Mouse (Mus musculus) splenic B cell, adult 2 months (primary cell): ENCODE data around the gene Spef1.

Experiments used
- DNase-seq: peaks from one replicate; pipeline ENCODE4 v3.0.0-alpha.2; 2011; ENCODE audit warnings: low read depth, low spot score
- H3K27me3 ChIP-seq: 2 replicates; pipeline ENCODE4 v1.6.1; 2012; ENCODE audit warnings: mild to moderate bottlenecking, low read length, moderate library complexity, mixed read lengths; ENCODE audit not compliant: control insufficient read depth, poor library complexity, insufficient read depth, severe bottlenecking
- H3K36me3 ChIP-seq: 2 replicates; pipeline ENCODE4 v1.6.1; 2012; ENCODE audit warnings: mild to moderate bottlenecking, low read length, moderate library complexity, mixed read lengths; ENCODE audit not compliant: control insufficient read depth, poor library complexity, insufficient read depth, severe bottlenecking

Gene Spef1

DNA sequence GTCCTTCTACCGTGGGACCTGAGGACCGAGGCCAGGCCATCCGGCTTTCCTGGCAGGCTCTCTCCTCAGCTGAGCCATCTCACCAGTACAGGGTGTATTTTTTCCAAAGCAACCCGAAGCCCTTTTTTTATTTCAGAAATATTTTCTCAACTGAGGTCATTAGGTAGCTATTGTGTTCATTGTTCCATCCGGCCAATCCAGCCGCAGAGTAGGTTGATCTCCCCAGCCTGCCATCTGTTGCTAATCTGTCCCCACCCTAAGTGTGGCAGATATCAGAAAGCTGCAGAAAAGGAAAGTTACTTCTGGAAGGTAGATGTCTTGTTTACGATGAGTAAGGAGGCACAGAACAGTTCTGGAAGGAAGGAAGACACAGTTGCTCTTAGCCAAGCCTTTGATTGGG lies 26.7 kb upstream of the Spef1 start:
- Histone ChIP-seq H3K27me3 (no peaks in the 10 kb centered on the region), H3K36me3 (peaks cover 1% of the 10 kb centered on the region; the same call in 1 of the 2 replicates)
- no peak for DNase-seq

DNA sequence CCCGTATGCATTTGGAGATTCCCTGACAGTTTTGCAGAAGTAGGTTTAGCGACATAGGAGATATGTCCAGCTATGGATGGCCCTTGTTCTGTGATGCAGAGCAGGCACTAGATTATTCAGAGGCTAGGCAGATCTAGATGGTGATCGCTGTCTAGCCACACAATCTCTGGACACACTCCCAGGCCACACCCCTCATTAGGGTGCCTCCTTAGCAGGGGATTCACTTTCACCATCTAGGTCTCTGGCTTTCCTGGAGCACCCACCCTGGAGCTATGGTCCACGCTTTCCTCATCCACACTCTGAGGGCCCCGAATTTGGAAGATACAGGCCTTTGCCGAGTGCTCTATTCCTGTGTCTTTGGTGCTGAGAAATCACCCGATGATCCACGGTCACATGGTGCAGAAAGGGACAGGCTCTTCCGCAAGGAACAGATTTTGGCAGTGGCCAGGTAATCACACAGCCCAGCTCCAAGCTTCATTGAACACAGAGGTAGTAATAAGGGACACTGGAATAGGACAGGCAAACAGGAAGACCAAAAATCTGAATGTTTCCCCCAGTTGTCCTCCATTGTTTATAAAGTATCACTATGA lies 24.0 kb upstream of the Spef1 start:
- H3K36me3 ChIP-seq, result peaks cover 1% of the 10 kb centered on the region; the same call in 1 of the 2 replicates
- no peak for DNase-seq
- no peaks in the 10 kb centered on the region for H3K27me3 ChIP-seq

GRCm38 (mm10) chr2:131209969-131210792 lies 23.1 kb upstream of the Spef1 start:
- peaks cover 1% of the 10 kb centered on the region; the same call in 1 of the 2 replicates for H3K36me3 ChIP-seq
- DNase-seq, result peak; percentile 95

DNA sequence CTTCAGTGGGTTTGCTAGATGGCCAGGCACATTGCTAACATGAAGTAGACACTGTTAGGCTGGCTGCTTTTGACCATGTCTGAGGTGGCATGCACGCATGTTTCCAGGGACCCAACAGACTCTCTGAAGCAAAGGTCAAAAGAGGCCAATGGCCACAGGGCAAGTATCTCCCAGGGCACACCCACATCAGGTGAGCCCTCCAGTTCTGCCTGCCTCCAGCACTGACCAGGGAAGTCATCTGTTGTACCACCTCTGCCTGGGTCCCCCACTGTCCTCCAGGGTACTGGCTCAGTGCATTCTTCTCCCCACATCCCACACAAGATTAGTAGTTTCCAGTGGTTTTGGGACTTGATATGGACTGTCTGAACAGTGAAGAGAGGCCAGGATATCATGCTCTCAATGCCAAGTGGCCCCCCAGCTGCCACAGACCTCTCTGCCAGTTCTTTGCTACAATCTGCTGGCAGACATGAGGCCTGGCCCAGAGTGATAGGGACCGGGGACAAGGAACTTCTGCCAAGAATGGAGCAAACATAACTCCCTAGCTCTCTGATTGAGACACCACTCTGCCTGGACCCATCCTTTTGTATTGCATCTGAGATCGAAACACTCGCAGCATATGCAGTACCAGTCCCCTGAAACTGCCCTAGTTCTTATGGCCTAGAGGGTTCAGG lies 22.2 kb upstream of the Spef1 start:
- no peaks in the 10 kb centered on the region; the same call in 1 of the 2 replicates for H3K36me3 ChIP-seq
- DNase-seq, result no peak

More at GRCm38 (mm10) chr2:131209969-131210792, 23.1 kb upstream of the Spef1 start:
- no peaks in the 10 kb centered on the region for H3K27me3 ChIP-seq

GRCm38 (mm10) chr2:131208356-131208755 lies 21.3 kb upstream of the Spef1 start:
- no peaks in the 10 kb centered on the region; the same call in 1 of the 2 replicates for H3K36me3 ChIP-seq
- H3K27me3 ChIP-seq, result no peaks in the 10 kb centered on the region
- no peak for DNase-seq

More for the DNA sequence above, 22.2 kb upstream of the Spef1 start:
- no peaks in the 10 kb centered on the region for H3K27me3 ChIP-seq

DNA sequence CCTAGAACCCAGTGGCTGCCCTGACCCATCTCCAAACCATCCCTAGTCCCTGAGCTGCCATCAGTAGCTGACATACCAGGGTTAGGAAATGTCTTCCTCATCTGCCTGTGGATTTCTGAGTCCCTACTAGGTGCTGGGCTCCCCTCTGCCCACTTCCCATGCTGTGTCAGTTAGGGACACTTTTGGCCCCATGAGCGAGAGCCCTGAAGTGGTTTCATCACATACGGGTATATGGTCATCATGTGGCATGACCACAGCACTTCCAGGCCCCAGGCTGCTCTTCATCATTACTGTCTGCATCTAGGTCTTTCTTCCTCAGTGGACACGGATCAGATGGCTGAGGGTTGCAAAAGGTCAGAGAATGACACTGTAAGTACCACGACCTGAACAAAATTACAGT lies 19.7 kb upstream of the Spef1 start, which contains the start of gene Ap5s1:
TSS of gene Ap5s1 (plus strand) at position 301 of the 400 bp plus-strand sequence.
- H3K36me3 ChIP-seq, result no peaks in the 10 kb centered on the region
- no peak for DNase-seq
- no peaks in the 10 kb centered on the region for H3K27me3 ChIP-seq

- no peaks in the 10 kb centered on the region for H3K36me3 ChIP-seq
- no peaks in the 10 kb centered on the region for H3K27me3 ChIP-seq
- DNase-seq, result no peak
Observed at GRCm38 (mm10) chr2:131205521-131206182, 18.6 kb upstream of the Spef1 start.

GRCm38 (mm10) chr2:131204410-131204981 lies 17.4 kb upstream of the Spef1 start:
- H3K27me3 ChIP-seq, result no peaks in the 10 kb centered on the region
- H3K36me3 ChIP-seq, result no peaks in the 10 kb centered on the region
- DNase-seq, result peak; percentile 22

DNA sequence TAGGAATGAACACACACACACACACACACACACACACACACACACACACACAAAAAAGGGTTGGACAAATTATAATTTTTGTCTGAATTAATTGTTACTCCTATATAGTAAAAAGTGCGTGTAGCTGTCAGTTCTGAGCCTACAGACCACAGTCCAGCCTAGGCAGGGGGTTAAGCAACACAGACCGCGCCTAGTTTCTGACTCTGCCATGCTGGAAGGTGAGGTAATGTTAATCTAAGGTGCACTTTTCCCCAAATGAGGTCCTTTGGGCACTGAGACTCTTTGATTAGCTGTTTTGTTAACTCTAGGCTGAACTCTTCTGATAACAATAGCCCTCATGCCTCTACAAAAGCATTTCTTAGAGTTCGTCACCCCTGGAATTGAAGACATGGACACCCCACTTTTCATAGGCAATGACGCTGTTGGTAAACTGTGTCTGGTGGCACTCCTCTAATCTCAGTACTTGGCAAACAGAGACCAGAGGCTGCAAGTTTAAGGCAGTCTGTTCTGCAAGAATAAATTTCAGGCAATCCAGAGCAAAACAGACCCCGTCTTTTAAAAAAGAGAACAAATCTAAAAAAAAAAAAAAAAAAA lies 16.8 kb upstream of the Spef1 start:
- DNase-seq, result no peak
- Histone ChIP-seq H3K36me3 (peaks cover 3% of the 10 kb centered on the region; the same call in 1 of the 2 replicates), H3K27me3 (no peaks in the 10 kb centered on the region)

GRCm38 (mm10) chr2:131201262-131201661 lies 14.2 kb upstream of the Spef1 start:
- H3K27me3 ChIP-seq, result no peaks in the 10 kb centered on the region
- DNase-seq, result no peak
- peaks cover 8% of the 10 kb centered on the region; the same call in 1 of the 2 replicates for H3K36me3 ChIP-seq

- no peak for DNase-seq
- Histone ChIP-seq H3K36me3 (peaks cover 9% of the 10 kb centered on the region; the same call in 1 of the 2 replicates), H3K27me3 (no peaks in the 10 kb centered on the region)
Observed at GRCm38 (mm10) chr2:131200710-131201109, 13.6 kb upstream of the Spef1 start.

DNA sequence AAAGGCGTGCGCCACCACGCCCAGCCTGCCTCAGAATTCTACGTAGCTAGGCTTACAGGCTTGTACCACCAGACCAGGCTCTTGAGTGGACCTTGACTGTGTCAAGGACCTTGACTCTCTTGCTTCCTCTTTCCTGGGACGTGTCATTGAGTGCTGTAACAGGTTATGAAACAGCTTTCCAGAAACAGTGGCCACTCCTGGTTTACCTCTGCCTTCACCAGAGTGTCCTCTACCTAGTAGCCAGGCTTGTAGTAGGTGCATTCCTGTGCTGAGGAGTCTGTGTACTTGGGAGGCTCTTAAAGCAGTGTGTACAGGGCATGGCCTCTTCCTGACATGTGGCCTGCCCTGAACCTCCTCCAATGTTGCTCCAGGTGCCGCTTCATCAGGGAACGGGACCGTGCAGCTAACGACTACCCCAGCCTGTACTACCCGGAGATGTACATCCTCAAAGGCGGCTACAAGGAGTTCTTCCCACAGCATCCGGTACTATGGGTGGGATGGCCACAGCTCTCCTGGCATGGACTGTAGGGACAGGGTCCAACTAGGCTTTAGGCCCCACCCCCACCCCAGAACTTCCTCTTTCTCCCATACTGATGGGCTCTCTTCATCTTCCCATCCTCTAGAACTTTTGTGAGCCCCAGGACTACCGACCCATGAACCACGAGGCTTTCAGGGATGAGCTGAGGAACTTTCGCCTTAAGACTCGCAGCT lies 9.7 kb upstream of the Spef1 start:
- DNase-seq, result no peak
- Histone ChIP-seq H3K36me3 (peaks cover 13% of the 10 kb centered on the region; the same call in 1 of the 2 replicates), H3K27me3 (no peaks in the 10 kb centered on the region)

GRCm38 (mm10) chr2:131191005-131191390 lies 3.9 kb upstream of the Spef1 start:
- no peaks in the 10 kb centered on the region for H3K27me3 ChIP-seq
- H3K36me3 ChIP-seq, result peaks cover 4% of the 10 kb centered on the region; the same call in 1 of the 2 replicates
- peak; percentile 53 for DNase-seq
